Mouse (Mus musculus): ENCODE measurements around the gene Akr1c13. TPM values are rescaled to one million over a fixed set of nuclear protein-coding genes. Genes with fewer than 3 reads are reported as not detected.
"Not testable (repeated sequence)": the region's sequence is repeated elsewhere in the genome, so short reads cannot be mapped to it uniquely, and the experiment has no call there.

Gene Akr1c13
- total RNA-seq (2021) = under 1 TPM in 1 of 2 experiments, not detected in 1; 0.50 TPM

DNA sequence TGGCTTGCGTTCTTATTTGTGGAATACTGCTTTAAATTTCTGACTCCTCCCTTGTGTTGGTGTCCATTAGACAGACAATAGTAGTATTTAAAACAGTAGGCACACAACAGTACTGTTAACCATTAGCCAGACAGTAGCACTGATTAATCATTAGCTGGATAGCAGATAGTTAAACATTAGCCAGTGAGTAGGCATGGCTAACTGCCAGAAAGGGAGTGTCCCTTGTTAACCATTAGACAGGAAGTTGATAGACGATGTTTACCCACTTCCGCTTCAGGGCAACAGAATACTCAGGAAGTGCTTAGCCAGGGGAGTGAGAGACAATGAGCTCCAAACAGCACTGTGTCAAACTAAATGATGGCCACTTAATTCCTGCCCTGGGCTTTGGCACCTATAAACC, at the start of gene Akr1c13:
Gene Akr1c13, plus strand, starts transcription at position 247 of the 400 bp plus-strand sequence.
- no peak for DNase-seq (ENCODE audit: low spot score in 2 of 2)
- intact Hi-C loops (cut with DNase I) = no loop called here

DNA sequence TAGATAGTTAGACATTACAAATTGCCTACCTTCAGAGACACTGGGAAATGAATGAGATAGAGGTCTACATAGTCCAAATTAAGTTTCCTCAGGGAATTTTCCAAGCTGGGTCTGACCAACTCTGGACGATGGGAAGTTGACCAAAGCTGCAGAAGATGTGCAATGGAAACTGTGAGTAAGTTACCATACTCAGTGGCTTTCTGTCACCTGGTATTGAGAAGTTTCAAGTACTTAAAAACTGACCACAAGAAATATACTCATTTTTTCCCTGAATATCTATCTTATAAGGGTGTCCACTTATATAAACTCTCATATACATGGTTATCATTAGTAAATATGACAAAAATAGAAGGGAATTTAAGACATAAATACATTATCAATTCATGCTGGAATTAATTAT, 46.7 kb upstream of the Akr1c13 start:
- intact Hi-C loops (cut with DNase I) = no loop called here
- no peak for DNase-seq (ENCODE audit: low spot score in 2 of 2)

DNA sequence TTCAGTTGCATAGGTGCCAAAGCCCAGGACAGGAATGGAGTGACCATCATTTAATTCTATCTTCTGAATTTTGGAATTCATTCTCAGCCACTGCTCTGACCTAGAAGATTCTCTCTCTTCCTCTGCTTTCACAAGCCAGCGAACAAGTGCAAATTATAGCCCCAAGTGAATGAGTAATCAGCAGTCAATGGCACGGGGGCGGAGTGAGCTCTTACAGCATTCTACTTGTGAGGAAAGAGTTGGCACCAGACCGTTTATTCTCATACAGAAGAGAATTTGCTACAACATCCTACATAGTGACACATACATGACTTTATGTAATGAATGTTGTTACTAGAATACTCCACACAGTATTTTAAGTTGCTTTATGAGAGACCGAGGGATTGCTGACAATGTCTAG, 40.4 kb upstream of the Akr1c13 start, which contains the start of gene Akr1c18:
Gene Akr1c18, minus strand, starts transcription at position 137 of the 400 bp plus-strand sequence.
- peak; percentile 36 to 94 for DNase-seq (ENCODE audit: low spot score in 2 of 2)
- intact Hi-C loops (cut with DNase I) = no loop called here

DNA sequence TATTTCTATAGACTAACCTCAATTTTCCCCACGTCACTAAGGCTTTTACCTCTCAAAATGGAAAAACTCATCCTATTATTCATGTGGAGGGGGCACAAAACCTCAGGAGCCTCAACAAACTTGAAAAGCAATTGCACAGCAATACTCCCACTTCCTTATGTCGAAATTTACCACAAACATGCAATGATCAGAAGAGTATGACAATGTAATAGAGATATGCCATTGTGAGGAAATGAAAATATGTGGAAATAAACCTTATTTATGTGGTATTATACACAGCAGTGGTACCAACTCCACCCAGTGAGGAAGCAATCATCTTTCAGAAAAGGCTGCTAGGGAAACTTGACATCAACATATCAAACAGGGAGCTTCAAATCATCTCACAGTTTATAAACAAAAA, 38.0 kb upstream of the Akr1c13 start:
- intact Hi-C loops (cut with DNase I) = no loop called here
- DNase-seq (ENCODE audit: low spot score in 2 of 2) = no peak

DNA sequence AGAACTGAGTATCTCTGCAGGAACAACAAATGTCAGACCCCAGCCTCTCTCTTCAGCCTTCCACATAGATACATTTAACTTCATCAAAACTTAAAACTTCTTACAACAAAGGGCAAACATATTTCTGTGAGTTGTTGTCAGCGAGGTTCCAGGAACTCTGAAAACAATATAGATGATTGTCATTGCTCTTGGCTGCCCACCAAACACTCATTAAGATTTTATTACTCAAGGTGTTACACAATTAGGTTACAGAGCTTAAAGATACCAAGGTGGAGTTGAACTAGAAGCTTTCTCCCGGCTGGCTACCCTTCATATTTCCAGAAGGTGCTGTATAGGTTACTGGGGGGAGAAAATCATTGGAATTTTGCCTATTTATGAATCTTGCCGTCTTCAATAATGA, 37.4 kb upstream of the Akr1c13 start:
- no peak for DNase-seq (ENCODE audit: low spot score in 2 of 2)
- intact Hi-C loops (cut with DNase I) = no loop called here

DNA sequence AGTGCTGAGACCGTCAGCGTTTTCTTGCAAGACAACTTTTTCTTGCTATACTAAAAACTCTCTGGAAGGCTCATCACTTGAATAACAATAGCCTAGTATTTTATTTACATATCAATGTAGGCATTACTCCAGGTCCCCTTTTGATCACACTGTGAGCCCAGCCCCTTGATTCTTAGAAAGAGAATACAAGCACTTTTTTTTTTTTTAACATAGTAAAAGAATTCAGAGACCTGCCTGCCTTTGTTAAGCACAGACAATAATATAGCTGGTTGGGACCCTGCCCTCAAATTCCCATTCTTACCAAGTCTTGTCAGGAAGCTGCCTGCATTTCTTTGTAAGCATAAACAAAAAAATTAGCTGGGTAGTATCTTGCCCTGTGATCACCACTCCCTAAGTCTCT, 35.7 kb upstream of the Akr1c13 start:
- DNase-seq (ENCODE audit: low spot score in 2 of 2) = no peak
- intact Hi-C loops (cut with DNase I) = no loop called here

DNA sequence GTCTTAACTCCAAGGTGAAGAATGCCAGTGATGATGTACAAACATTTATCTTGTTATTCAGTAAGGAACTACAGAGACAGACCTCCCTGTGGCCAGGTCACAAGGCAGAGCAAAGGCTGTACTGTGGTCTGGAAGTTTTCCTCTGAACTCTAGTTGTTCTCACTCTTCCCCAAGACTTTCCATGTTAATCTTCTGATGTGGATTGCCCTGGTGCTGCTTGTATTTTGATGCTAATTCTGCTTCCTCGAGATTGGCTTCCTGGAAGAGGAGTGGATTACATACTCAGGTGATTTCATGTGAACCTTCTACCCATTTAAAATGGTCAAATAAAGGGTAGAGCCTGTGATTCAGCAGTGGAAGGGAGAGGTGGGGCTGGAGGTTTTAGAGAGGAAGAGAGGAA, 22.9 kb upstream of the Akr1c13 start:
- no peak for DNase-seq (ENCODE audit: low spot score in 2 of 2)
- intact Hi-C loops (cut with DNase I) = no loop called here

DNA sequence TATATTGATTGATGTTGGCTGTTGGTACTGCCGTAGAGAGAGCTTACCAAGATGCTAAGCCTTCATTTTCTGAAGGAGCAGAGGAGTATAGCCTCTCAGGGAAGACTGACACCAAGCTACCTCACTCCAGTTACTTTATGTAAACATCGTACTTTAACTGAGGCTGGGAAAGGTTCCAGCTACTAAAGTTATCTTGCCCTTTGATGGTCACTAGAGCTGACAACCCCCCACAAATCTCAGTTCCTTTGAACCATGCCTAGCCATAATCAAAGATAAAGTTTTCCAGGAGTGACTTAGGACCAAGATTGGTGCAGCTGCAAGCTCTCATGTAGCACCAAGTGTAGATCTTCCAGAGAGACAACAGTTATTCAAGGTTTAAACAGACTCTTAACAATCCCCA, 18.0 kb upstream of the Akr1c13 start:
- intact Hi-C loops (cut with DNase I) = no loop called here
- no peak for DNase-seq (ENCODE audit: low spot score in 2 of 2)

DNA sequence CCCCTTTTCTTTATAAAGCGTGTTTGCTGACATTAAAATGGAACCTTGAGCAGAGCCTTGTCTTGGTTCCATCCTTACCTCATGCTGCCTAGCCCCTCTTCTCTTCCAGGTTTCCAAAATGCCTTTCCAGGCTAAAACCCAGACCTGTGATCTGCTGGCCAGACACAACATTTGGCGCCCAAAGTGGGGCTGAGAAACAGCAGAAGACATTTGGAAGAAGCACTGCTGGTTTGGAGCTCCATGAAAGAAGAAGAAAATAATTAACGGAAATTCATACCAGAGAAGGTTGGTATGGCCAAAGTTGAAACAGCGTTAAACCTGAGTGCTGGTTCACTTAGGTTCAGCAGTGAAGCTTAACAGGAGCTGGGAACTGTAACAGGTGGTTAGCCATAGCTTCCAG, 9.6 kb upstream of the Akr1c13 start:
- DNase-seq (ENCODE audit: low spot score in 2 of 2); intact Hi-C loops (cut with DNase I): not testable (repeated sequence)

DNA sequence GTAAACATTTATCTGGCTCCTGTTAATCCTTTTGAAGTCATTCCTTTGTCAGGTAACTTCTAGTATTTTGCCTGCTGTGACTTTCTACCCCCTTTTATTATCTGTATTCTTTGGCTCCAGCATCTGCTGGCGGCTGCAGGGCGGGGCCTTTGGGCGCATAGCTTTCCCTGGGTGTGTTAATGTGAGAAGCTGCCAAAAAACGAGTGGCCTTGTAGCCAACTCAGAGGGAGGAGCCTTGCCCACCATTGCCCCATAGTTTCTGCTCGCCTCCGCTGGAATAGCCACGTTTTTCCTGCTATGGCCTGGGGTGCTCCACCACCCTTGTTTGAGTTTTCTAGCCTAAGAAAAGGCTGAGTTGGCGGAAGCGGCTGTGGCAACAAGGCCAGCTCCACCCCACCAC, 7.8 kb upstream of the Akr1c13 start:
- intact Hi-C loops (cut with DNase I) = no loop called here
- DNase-seq (ENCODE audit: low spot score in 2 of 2) = no peak

DNA sequence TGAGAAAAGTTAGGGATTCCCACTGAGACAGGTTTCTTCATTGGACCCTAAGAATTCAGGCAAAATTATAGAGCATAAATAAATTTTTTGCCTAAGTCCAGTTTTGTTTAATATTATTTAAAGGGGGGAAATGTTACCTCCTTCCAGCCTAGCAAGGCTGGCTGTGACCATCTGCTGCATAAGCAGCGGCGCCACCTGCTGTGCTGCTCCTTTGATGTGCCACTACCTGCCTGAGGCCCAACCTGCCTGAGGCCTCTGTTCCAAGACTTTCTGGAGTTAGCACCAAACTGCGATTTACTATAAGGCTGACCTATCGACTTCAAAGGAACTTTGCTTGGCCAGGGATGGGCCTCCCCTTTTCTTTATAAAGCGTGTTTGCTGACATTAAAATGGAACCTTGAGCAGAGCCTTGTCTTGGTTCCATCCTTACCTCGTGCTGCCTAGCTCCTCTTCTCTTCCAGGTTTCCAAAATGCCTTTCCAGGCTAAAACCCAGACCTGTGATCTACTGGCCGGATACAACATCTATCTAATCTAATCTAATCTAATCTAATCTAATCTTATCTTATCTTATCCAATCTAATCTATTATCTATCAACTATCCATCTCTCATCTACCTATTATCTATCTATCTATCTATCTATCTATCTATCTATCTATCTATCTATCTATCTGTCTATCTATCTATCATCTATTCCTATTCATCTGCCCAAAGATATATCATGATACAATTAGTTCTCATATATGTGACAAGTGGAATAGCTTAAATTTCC, 4.1 kb upstream of the Akr1c13 start:
- not testable (repeated sequence) for DNase-seq (ENCODE audit: low spot score in 2 of 2)
- intact Hi-C loops (cut with DNase I) = loop anchor here (5.0 kb wide), 1 partner anchor 425 kb away; no protein-coding TSS in a partner anchor

DNA sequence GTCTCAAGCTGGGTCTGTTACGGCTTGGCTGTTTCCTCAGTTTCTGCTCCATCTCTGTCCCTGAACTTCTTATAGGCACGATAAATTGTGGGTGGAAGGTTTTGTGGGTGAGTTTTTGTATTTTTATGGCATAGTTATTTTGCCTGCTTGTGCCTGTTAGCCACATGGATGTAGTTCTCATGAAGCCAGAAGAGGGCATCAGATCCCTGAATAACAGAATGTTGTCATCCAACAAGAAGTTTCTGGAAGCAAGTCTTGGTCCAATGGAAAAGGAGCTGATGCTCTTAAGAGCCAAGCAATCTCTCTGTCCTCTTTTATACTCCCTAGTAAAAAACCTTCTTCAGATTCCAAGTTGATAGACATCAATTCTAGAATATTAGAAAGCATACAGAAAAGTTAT, 2.8 kb upstream of the Akr1c13 start:
- intact Hi-C loops (cut with DNase I) = loop anchor here (1.0 to 5.0 kb wide), 2 partner anchors 93 to 424 kb away; no protein-coding TSS in a partner anchor
- peak; percentile 9 to 18 for DNase-seq (ENCODE audit: low spot score in 2 of 2)

DNA sequence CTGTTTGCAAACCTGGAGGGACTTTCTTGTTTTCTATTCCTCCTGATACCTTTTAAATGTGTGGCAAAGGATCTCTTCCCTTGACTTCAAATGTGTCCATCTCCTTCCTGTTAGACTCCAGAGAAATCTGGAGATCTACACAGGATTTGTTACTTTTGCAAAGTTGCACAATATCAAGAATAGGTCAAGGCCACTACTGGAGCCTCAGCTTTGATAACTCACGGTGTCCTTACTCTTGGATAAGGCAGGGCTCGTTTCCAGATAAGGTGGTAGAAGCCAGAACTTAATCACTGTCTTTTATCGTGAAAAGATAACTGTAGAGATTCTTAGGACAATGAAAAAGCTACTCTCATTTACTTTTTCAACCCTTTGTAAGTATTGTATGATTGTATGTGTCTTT, 1.6 kb downstream of the Akr1c13 start:
- intact Hi-C loops (cut with DNase I) = no loop called here
- no peak for DNase-seq (ENCODE audit: low spot score in 2 of 2)

DNA sequence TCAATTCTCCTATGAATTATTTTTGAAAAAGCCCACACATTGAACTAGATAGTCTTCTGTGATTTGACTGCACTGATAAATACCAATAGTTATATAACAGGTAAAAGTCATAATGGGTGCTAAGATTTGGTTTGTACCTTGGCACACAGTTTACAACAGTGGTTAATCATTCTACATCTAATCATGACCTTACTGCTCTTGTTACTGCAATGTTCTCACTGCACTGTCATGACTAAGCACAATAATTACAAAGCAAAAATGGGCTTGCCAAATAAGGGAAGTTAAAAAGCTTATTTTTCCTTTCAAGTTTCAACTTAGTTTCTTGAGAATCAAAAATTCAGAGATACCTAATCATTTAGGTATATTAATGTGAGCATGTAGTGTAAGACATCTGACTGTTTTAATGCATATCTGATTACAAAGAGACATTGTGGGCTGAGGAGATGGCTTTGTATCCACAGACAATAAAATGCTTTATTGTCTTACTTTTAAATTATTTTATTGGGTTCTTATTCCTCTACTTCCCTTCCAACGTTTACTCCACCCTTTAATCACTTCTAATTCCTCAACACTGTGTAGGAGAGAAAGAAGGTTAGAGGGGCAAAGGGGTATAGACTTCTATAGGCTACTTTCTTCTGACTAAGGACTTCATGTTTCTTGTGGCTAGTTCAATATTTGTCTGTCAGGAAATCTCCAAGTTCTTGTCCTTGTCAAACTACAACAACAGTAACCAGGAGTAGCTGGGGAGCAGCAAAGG, 15.4 kb downstream of the Akr1c13 start:
- intact Hi-C loops (cut with DNase I) = no loop called here
- DNase-seq (ENCODE audit: low spot score in 2 of 2) = no peak

DNA sequence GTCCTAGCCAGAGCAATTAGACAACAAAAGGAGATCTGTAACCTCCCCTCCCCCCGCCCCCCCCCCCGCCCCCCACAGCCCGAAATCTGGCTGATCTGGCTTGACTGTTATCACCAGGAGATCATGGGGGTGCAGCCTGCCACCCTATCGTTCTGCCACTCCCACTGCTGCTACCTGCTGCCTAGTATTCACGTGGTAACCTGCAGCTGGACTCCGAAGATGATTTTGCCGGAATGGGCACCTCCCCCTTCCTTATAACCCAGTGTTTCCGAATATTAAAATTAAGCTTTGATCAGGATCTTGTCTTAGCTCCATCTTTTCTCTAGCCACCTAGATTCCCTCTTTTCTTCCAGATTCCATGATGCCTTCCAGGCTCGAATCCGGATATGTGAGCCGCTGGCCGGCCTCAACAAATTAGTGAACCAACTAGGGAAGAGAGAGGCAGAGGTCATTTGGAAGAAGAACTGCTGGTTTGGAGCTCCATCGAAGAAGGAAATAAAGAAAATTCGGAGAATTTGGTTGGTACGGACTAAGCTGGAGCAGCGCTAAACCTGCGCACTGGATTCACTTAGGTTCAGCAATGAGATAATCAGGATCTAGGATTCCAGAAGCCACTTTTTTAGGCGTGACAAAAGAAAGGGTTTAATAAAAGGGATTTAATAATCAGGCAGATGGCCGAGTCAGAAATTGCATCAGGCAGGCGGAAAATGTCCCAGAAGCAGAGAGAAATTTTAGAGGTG, 20.8 kb downstream of the Akr1c13 start:
- intact Hi-C loops (cut with DNase I) = no loop called here
- no peak for DNase-seq (ENCODE audit: low spot score in 2 of 2)

DNA sequence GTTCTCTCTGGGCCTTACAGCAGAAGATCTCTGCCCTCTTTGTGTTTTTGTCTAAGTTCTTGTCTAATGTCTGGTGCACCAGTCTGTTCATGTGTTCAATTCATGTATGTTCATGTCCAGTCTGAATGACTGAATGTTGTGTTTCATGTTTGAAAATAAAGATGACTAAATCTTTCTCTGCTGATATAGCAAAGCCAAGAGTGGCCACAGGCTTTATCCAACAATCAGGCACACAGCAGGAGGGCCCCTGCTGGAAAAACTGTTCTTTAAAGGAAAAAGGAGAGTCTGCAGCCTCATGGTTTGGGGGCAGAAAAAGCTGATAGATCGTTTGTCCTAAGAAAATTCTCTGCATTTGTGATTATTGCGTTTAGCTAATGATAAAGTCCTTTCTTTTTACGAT, 21.4 kb downstream of the Akr1c13 start:
- no peak for DNase-seq (ENCODE audit: low spot score in 2 of 2)
- intact Hi-C loops (cut with DNase I) = no loop called here

DNA sequence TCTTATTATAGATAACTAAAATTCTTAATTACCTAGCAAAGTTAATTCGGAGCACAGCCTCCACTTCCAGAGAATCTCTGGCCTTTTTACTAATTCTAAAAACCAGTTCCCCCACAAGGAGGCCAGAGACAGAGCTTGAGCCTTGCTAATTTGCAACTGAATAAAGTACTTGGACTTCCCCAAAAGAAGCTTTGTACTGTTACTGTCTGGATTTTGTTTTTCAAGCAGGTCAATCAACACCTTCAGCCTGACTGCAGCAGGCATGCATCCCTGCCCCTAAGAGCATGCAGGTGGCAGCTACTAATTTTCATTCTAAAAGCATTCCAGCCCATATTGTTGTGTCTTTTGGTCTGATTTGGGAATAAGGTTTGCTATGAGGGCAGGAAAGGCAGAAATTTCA, 24.5 kb downstream of the Akr1c13 start:
- intact Hi-C loops (cut with DNase I) = not testable (repeated sequence)

DNA sequence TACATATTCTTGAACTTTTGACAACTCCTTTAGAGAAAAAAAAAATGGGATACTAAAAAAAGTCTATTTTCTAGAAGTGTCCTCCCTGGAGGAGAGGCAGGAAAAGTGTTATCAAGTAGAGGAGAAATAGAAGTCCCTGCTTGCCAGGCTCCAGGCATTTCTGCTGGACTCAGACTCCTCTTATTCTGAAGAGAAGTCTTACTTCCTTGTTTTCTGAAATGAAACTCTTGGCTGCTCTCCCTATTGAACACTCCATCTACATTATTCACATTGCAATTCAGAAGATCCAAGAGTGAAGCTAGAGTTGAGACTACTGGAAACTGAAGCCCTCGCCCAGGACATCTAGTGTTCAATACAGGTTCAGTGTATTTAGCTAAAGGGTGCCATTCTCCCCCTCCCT, 37.5 kb downstream of the Akr1c13 start, which contains the start of gene Akr1c19:
Gene Akr1c19, plus strand, starts transcription at position 260 of the 400 bp plus-strand sequence.
- intact Hi-C loops (cut with DNase I) = no loop called here

More for the DNA sequence above, 24.5 kb downstream of the Akr1c13 start:
- not testable (repeated sequence) for DNase-seq (ENCODE audit: low spot score in 2 of 2)

DNA sequence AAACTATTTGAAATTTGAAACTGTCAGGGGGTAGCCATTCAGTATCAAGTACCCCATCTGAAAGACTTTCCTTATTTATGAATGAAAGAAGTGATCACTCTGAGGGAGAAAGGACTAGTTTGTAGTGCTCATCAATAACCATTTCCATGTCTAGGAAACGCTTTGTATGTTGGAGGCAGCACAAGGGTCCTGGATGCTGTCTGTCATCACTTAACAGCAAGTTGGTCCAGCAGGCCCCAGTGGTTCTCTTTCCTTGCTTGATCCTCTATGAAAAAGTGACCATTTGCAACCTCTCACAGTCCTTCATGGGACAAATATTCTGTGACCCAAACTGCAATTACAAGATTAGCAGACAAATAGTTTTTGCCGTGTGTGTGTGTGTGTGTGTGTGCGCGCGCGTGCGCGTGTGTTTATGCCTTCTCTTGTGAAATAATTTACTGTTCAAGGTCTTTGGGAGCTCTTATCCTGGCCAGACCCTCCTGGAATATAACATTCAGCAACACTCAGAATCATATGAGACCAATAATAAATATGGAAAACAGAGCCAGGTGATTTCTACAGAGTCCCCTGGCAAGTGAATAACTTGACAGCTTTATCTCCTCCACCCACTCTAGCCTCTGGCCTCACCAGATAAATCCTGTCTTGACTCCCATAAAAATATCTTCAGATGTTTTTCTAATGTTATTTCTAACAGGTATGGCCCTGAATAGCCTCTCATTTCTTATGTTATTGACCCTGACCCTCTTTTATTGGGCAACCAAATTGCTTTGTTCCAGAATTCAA, 40.1 kb downstream of the Akr1c13 start:
- intact Hi-C loops (cut with DNase I) = no loop called here
- no peak for DNase-seq (ENCODE audit: low spot score in 2 of 2)

More for the DNA sequence above, 37.5 kb downstream of the Akr1c13 start, which contains the start of gene Akr1c19:
- DNase-seq (ENCODE audit: low spot score in 2 of 2) = no peak

All from left cerebral cortex, postnatal 25 days (tissue).